Mouse (Mus musculus) right cerebral cortex, postnatal 14 days (tissue): Measurements from ENCODE around the gene Ptpn13.

Experiments used
- DNase-seq: peaks from one replicate; pipeline ENCODE4 v3.0.0; 2022

Gene Ptpn13

GRCm38 (mm10) chr5:103460903-103461302, 35.9 kb downstream of the Ptpn13 start:
- no peak for DNase-seq

GRCm38 (mm10) chr5:103463661-103464219, 38.7 kb downstream of the Ptpn13 start:
- no peak for DNase-seq

GRCm38 (mm10) chr5:103464329-103464728, 39.3 kb downstream of the Ptpn13 start:
- no peak for DNase-seq

GRCm38 (mm10) chr5:103464771-103465170, 39.8 kb downstream of the Ptpn13 start:
- DNase-seq, result no peak

GRCm38 (mm10) chr5:103472670-103473069, 47.7 kb downstream of the Ptpn13 start:
- no peak for DNase-seq

- no peak for DNase-seq
These were observed 48.6 kb downstream of the Ptpn13 start for GRCm38 (mm10) chr5:103473467-103474096.

GRCm38 (mm10) chr5:103474259-103474658, 49.3 kb downstream of the Ptpn13 start:
- no peak for DNase-seq

- DNase-seq, result no peak
These were observed 50.5 kb downstream of the Ptpn13 start for GRCm38 (mm10) chr5:103475503-103475902.

- DNase-seq, result no peak
These were observed 54.5 kb downstream of the Ptpn13 start for GRCm38 (mm10) chr5:103479503-103479902.

GRCm38 (mm10) chr5:103481222-103481621, 56.2 kb downstream of the Ptpn13 start:
- no peak for DNase-seq

GRCm38 (mm10) chr5:103487001-103487400, 62.0 kb downstream of the Ptpn13 start:
- DNase-seq, result no peak

- no peak for DNase-seq
These were observed 66.0 kb downstream of the Ptpn13 start for GRCm38 (mm10) chr5:103490964-103491363.

- no peak for DNase-seq
These were observed 66.8 kb downstream of the Ptpn13 start for GRCm38 (mm10) chr5:103491788-103492187.

- no peak for DNase-seq
These were observed 72.1 kb downstream of the Ptpn13 start for GRCm38 (mm10) chr5:103497061-103497460.

- no peak for DNase-seq
These were observed 72.5 kb downstream of the Ptpn13 start for GRCm38 (mm10) chr5:103497480-103497879.

- DNase-seq, result no peak
These were observed 74.3 kb downstream of the Ptpn13 start for GRCm38 (mm10) chr5:103499305-103499704.

GRCm38 (mm10) chr5:103501076-103501475, 76.1 kb downstream of the Ptpn13 start:
- DNase-seq, result no peak

GRCm38 (mm10) chr5:103501839-103502238, 76.8 kb downstream of the Ptpn13 start:
- DNase-seq, result no peak

- DNase-seq, result no peak
These were observed 88.2 kb downstream of the Ptpn13 start for GRCm38 (mm10) chr5:103513162-103513561.

GRCm38 (mm10) chr5:103514441-103514840, 89.4 kb downstream of the Ptpn13 start:
- no peak for DNase-seq

GRCm38 (mm10) chr5:103515876-103516275, 90.9 kb downstream of the Ptpn13 start:
- no peak for DNase-seq

GRCm38 (mm10) chr5:103516555-103516954, 91.6 kb downstream of the Ptpn13 start:
- DNase-seq, result no peak

GRCm38 (mm10) chr5:103517641-103518040, 92.6 kb downstream of the Ptpn13 start:
- no peak for DNase-seq

GRCm38 (mm10) chr5:103518797-103519468, 93.9 kb downstream of the Ptpn13 start:
- peak; percentile 25 for DNase-seq
